Mouse (Mus musculus): ENCODE measurements at regions not wholly inside any gene's neighbourhood (a gene's known extent, or its start where the extent isn't known, plus 50 kb on each side); places are given as distances from the start of the nearest gene placed in this dataset.
A peak's percentile ranks its signal among the peaks of the same experiment; 100 is the strongest.
"Not testable (repeated sequence)": the region's sequence is repeated elsewhere in the genome, so short reads cannot be mapped to it uniquely, and the experiment has no call there.

DNA sequence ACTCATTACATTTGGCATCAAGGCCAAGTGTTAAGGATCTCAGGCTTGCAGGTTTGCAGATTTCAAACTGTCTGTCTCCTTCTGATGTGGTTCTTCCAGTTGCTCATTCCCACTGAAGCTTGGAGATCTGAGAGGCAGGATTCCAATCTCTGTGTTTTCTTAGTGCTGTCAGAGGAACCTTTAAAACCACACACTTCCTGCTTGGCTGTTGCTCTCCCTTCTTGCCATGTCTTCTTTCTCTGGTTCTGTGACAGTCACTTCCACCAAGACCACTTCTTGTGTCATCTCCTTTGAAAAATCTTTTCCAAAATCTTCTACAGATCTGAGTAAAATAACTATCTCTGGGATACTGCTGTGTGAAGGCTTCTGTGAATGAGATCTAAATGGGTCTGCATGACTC is 117.3 kb downstream of the Gm5426 start:
- DNase-seq (ENCODE audit: low spot score) = no peak

DNA sequence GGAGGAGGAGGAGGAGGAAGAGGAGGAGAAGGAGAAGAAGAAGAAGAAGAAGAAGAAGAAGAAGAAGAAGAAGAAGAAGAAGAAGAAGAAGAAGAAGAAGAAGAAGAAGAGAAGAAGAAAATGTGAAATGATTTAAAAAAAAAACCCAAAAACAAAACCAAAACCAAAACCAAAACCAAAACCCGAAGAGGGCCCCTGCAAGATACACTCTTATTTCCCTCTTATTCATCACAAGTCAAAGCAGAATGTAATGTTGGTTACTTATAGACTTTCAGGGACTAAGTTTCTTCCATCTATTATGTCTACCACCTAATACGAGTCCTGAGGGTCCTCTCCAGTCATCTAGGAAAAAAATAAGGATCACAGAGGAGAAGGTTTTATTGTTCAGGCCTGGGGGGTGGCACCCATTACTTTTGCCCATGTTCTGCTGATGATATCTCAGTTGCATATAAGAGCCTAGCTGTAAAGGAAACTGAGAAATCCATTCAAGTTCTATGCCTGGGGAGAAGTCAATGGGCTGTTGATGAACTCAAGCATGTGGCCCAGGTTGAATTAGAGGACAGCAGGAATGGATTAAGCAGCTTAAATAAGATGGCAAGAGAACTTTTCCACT is 118.0 kb downstream of the Gm5426 start:
- DNase-seq (ENCODE audit: low spot score) = no peak

DNA sequence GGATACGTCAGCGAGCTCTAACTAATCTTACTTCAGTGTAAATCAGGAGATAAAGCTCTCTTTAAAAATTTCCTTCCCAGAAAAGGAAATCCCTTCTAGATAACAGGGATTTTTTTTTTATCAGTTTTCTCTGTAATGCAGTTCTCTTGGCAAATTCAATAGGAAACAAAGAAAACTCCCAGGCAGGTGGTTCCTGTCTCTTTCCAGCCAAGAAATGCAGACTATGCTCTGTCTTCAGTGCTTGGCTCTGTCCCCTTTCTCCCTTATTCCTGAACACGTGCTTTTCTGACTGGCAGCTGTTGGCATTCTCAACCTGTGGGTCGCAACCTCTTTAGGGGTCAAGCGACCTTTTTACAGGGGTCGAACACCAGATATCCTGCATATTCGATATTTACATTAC is 121.5 kb downstream of the Gm5426 start:
- no peak for DNase-seq (ENCODE audit: low spot score)

DNA sequence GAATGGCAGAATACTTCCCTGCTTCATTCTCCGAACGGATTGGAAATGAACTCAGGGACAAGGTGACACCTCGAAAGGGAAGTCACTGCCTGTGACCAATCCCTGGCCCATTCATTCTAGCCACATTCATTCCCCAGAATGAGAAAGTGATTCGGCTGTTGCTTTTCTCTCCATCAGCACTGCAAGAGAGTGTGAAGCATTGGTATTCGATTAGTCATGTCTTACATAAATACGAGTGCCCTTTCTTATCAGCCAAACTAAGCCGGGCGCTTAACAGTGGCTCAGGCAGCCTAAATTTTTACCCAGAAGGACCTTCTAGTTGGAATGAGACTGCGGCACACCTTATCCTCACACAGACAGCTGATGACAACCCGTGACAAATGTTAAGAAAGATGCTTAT is 122.8 kb downstream of the Gm5426 start:
- DNase-seq (ENCODE audit: low spot score) = no peak

DNA sequence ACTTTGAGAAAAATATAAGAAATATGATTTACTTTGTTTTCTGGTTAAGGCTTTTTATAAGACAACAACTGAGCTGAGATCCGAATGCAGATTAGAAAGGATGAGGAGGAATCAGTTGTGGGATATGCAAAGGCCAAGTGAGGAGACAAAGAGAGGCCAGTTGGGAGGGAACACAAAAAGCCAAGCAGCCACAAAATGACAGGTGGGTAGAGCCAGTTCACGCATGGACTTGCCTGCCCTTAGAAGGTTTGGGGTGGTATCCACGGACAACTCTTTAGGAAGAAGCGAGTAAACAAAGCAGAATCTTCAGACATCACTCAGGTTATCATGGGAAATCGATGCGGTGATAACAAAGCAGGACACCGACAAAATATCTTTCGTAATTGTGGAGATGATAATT is 123.2 kb downstream of the Gm5426 start:
- DNase-seq (ENCODE audit: low spot score) = no peak

DNA sequence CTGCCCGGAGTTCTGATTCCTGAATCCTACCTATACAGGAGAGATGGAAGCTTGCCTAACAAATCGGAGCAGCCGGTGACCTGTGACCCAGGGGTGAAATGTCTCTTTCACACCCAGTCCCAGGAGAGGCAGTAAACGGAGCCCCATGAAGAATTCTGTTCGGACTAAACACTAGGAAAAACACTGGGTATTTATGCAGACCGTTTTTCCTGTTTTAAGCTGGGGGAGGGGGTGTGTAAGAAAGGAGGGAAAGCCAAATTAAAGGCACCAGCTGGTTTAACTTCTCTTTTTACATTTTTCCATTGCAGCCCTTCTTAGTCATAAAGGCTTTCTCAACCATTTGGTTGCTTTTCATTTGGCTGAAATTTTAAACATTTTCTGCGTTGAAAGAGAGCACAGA is 127.1 kb downstream of the Gm5426 start:
- DNase-seq (ENCODE audit: low spot score) = peak; percentile 77

DNA sequence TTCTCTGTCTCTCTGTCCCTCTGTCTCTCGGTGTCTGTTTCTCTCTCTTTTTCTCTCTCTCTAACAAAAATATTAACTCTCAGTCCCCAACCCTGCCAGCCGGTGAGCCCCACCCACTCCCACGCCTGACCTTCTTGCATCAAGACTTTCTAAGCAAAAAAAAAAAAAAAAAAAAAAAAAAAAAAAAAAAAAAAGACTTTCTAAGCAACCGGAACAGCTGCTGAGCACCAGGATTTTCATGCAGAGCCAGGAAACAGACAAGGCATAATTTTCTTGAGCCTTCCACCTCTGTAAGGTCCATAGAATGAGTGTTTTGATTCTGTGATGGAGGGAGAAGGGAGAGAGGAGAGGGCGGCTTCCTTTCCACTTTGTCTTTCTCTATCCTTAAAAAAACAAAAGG is 128.0 kb downstream of the Gm5426 start:
- peak; percentile 4 for DNase-seq (ENCODE audit: low spot score)

DNA sequence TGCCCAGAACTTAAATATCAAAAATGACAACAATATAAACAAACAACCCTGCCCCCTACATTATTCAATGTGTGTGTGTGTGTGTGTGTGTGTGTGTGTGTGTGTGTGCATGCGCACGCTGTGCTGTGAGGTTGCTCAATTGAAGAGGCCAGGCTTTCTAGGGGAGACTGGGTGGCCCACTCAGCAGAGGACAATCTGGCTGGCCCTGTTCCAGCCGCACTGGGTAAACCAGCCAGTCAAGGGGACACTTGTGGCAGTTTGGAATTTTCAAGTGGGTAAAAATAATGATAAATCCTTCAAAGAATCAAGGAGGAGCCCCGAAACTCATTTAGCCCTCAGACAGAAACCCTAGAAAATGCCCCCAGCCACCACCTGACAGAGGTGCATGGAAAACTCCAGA is 128.5 kb downstream of the Gm5426 start:
- DNase-seq (ENCODE audit: low spot score) = no peak

DNA sequence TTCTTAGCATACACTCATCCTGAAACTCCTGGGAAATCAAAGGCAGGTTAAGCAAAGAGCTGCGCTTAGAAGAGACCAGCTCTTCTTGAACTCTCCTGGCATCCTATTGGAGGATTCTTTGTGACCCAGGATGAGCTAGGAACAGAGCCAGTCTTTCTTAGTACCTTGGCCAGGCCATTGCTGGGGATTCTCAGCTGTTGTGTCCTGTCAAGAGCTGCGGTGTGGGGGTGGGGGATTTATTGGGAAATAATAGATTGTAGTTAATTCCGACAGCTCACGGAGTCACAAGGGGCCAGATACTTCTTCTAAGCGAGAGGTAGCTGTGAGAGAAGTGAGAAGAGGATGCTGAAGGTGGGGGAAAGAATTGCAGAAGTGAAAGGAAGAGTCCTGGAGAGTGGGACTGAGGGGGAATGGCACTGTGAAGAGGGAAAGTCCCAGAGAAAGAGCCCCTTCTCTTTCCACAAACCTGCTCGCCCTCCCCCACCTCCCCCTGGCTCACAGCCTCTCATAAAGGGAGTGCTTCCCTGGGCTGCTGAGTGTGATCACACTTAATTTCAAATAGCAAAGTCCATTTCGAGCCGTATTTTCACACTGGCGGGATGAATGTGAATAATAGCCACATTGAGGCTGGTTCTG is 129.8 kb downstream of the Gm5426 start:
- no peak for DNase-seq (ENCODE audit: low spot score)

DNA sequence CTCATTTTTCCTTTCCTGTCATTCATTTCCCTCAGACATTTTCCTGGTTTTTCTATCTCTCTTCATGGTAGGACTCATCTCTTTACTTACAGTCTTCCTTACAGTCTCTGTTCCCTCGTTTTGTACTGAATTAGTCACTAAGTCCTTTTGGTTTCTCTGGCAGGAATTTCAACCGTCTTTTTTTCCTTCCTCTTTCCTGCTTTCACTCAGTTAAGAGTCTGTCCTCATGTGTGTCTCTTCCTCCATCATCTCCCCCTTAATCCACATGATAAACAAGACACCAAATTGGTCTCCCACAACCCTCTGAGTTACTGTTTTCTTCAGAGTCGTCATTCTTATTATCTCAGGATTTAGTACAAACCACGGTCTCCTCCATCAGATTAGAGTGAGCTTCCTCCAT is 131.2 kb downstream of the Gm5426 start:
- no peak for DNase-seq (ENCODE audit: low spot score)

DNA sequence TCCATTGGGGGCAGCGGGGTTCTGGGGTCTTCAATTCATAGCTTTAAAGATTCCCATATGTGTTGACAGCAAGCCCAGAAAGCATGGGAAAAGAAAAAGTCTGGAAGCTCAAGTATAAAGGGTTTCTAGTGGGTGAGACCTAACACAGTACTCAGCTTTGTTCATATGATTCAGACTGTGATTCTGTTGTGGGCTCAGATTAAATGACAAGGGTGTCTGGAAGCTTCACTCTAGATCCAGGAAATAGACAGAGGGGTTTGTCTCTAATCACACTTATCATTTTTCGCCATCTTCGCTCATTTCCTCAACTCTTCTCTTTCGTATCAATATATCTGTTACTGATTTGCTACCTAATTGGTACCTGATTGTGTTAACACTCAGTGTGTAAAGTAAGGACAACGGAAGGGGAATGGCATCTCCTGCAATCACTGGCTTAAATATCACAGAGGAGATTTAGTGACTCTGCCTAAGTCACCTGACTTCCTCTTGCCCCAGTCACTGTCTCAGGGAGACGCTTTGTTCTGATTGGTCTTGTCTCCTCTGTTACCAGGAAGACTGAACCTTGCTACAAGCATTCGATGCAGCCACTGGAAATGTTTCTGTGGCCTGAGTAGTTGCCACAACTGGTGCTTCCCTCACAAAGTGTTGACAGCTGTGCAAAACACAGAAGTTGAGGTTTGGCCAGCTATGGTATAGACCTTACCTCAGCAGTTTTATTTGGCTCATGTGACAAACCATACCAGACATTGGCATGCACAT is 137.4 kb downstream of the Gm5426 start:
- DNase-seq (ENCODE audit: low spot score) = no peak

DNA sequence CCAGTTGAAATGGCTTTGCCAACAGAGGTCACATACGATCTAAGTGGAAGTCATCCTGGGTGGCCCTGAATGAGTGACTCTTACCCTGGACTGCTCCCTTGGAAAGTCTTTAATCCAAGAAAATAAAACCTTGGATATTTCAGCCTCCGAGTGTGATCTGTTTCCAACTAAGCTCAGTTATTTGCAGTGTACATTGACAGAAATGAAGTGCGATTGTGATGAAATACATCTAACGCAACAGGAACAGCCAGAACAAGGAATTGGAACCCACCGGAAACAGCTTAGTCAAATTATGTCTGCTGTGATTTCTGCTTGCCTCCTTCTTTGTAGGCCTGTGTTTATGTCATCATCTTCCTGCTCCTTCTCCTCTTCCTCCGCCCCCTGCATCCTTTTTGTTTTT is 143.7 kb downstream of the Gm5426 start:
- DNase-seq (ENCODE audit: low spot score) = no peak

DNA sequence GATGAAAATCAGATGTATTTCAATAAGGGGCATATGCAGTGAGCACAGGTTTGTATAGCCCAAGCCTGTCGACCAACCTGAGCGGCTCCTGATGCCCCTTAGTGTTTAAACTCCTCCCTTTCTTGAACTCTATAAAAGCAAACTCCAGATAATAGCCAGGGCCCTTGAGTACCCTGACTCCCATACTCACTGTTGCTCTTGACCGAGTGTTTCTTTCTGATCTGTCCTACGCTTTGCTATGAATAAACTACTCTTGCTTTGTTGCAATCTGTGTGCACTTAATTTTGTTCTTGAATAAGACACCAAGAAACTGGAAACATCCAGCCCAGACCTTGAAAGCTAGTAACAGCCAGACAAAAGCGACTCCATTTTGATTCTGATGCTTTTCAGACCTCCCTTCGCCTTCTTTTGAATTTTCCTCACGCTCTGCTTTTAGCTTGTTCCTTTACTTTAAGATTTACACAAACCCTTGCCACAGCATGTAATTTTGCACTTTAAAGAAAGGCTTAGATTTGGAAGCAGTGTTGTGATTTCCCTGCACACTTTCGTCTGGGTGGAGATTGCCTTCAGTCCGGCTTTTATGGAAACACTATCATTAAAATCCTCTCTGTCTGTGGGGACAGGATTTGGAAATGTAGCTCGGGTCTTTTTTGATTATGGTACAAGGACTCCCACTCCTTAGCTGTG is 149.1 kb downstream of the Gm5426 start:
- DNase-seq (ENCODE audit: low spot score) = no peak

DNA sequence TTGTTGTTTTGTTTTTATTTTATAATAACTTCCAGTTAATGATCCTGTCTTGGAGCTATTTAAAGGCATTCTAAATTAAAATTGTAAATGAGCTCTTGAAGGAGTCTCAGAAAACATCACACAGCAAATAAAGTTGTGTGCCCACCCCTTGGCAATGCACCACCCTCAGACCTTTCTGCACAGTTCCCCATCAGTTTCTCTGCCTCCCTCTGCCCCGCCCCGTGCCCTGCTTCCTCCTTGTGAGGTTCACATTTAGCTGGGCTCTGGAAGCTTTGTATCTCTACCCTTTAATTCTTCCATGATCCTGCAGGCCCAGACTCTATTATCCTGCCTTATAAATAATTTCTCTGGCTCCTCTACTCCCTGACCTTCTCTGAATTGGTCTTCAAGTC is 149.7 kb downstream of the Gm5426 start:
- DNase-seq (ENCODE audit: low spot score) = no peak

DNA sequence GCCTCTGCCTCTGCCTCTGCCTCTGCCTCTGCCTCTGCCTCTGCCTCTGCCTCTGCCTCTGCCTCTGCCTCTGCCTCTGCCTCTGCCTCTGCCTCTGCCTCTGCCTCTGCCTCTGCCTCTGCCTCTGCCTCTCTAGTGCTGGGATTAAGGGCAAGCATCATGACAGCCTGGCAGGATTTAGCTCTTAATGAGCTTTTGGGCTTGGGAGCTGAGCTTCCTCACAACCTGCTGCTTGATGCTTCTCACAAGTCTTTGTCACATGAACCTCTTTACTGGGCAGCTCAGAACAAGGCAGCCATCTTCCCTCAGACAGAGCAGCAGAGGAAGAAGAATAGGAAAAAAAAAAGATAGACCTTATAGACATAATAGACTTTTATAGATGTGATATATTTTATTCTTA is 152.6 kb downstream of the Gm5426 start:
- not testable (repeated sequence) for DNase-seq (ENCODE audit: low spot score)

DNA sequence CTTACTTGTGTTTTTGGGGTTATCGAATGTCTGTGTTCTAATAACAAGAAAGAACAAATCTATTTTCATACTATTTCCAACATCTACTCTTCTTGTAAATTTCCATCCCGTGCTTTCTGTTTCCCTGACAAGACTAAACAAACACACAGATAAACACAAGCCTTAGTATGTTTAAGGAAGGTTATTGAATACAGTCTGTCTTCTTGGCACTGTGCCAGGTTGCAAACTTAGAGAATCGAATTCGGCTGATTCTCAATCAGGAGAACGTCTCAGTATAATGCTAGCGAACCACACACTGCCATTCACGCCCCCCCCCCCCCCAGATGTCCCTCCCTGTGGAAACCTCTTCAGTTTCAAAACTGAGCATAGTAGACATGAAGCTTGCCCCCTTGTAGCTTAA is 157.2 kb downstream of the Gm5426 start:
- no peak for DNase-seq (ENCODE audit: low spot score)

DNA sequence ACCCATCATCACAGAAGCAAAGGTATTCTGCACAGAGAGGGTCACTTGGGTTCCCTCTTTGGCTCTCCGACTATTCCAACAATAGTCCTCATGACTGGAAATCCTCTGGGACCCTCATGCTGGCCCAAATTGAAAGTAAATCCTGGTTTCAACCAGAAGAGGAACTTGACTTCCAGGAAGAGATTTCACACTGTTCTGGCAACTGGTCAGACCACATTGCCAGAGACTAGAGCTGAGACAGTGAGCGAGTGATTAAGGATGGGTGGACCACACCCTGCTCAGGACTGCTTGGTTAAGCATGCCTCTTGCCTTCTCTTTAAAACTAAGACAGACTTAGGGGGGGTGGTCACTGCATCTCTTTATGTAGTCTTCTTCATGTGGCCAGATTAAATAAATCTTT is 158.3 kb downstream of the Gm5426 start:
- DNase-seq (ENCODE audit: low spot score) = no peak

DNA sequence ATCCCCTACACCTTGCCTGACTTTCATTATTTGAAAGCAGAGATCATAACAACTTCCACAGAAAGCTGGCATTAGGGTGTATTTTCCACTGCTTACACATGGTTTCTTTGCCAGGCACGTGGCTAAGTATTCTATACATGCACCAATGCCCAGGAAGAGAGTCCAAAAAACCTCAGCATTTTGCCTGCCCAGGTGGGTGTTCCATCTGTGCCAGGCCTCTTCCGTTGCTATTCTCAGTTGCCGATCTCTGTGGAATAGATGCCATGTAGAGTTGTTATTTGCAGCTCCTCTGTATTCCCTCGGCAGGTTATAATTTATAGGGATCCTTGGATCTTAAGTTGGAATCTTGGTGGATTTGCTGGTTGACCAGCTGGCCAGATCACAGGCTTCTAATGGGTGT is 161.3 kb downstream of the Gm5426 start:
- DNase-seq (ENCODE audit: low spot score) = no peak

DNA sequence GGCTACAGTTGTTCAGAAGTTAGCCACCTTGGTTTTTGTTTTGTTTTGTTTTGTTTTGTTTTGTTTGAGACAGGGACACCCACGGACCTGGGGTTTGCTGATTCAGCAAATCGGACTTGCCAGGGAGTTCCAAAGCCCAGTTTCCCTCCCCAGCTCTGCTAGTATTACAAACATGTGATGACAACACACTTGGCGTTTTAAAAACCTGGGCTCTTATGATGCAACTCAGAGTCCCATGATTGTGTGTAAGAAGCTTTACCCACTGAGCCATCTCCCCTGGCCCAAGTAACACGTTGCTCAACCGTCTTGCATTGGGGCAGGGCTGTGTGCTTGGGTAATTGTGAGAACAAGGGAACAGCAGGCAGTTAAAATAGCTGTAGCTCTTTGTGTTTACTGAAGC is 162.2 kb downstream of the Gm5426 start:
- no peak for DNase-seq (ENCODE audit: low spot score)

DNA sequence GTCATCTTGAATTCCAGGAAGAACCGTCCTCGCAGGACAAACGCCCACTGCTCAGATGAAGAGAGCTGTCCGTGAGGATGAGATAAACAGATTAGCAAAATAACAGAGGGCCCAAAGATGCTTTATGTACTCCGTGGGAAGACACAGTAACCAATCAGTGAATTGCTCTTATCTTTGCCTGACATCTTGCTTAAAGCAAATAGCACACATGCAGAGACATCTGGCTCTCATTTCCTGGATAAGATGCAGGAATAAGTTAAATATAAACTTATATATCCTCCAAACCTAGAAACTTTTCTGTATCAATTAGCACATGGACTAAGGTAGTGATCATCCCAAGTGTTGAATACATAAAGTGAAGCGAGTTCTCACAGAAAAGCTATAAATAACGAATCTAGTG is 169.3 kb downstream of the Gm5426 start:
- DNase-seq (ENCODE audit: low spot score) = no peak

DNA sequence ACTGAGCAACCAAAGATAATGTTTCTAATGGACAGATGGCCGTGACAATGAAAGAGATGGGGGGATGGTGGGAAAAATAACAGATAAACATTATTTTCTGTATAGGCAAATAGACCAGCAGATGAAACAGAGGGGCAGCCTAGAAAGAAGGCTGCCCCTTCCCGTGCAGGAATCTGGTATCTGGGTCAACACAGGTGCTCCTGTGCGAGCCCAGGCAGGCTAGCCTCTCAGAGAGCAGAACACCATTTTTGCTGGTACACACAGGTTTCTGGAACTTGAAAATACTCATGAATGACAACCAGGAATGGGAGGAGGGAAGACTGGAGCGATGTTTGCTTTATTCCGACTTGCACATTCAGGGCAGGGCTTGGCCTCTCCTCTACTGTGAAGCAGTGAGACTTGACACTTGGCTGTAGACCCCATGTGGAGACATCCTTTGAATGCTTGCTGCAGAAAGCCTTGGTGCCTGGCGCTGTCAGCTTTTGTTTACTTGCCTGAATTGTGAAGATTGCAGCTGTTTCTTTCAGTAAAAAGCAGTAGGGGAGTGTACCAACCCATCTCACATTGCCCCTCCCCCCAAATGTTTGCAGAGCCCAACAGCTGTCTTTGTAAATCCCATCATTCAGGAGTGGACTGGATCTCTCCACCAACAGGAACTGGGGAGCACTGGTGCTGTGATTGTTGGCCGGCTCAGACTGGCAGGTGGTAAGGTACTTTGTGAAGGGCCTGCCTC is 172.5 kb downstream of the Gm5426 start:
- peak; percentile 85 for DNase-seq (ENCODE audit: low spot score)

DNA sequence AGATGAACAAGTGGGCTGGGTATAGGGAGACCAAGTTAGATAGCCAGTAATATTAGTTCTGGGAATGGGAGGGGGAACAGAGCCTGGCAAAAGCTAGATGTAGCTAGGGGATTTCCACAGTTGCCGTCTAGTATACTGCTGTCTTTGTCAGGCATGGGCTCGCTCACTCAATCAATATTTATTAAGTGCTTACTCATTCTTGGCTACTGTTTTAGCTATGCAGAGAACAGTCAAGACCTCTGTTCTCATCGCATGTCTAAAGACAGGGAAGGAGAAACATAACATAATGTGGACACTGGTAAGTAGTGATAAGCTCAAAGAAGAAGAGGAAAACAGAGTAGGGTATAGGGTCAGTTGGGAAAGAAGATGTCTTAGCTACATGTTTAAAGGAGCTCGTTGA is 173.4 kb downstream of the Gm5426 start:
- DNase-seq (ENCODE audit: low spot score) = no peak
